Mouse (Mus musculus) adrenal gland, adult 2 months (tissue): Measurements from ENCODE around the gene Kif7. TPM values are rescaled to one million over a fixed set of nuclear protein-coding genes. Genes with fewer than 3 reads are reported as not detected.

ENCODE experiments used
- DNase-seq: peaks from one replicate; pipeline ENCODE4 v3.0.0; 2021
- long read RNA-seq: library from polyadenylated mRNA; stranded (forward); transcript quantifications from one replicate; pipeline ENCODE4 v2.0.0, GENCODE M21; 2021
- polyA plus RNA-seq: library from polyadenylated mRNA; depleted of rRNA; stranded (reverse); fragments of >200 nt; gene quantifications from 2 replicates; pipeline ENCODE4 v1.2.3, GENCODE M21; 2012; rRNA removed
- total RNA-seq, 2 experiments: library from RNA; stranded (reverse); gene quantifications; 2 replicates each; pipeline ENCODE4 v1.2.3; 2021

The Kif7 gene
- total RNA-seq (1 to 10 TPM; 1.8 to 4.2 TPM), polyA plus RNA-seq (2.9 and 4.7 TPM in 2 replicates)
- long read RNA-seq, full-length matches to known transcripts: 5 of 10 reads
- long read RNA-seq, partial matches to known transcripts: 3 of 10 reads
- long read RNA-seq, other reads (novel, unspliced or antisense): 2 of 10 reads

- peak; percentile 92 for DNase-seq
These were observed at the start of gene Kif7 for GRCm38 (mm10) chr7:79715187-79715981. Gene Kif7, minus strand, starts transcription at chr7:79715720.

GRCm38 (mm10) chr7:79762106-79762505 is 46.6 kb upstream of the Kif7 start:
- no peak for DNase-seq

GRCm38 (mm10) chr7:79761124-79761876 is 45.8 kb upstream of the Kif7 start:
- peak; percentile 37 for DNase-seq

- DNase-seq: no peak
These were observed 44.2 kb upstream of the Kif7 start for GRCm38 (mm10) chr7:79759766-79760165.

- DNase-seq: peak; percentile 80
These were observed 42.7 kb upstream of the Kif7 start for GRCm38 (mm10) chr7:79758176-79758575.

- DNase-seq: peak; percentile 39
These were observed 40.8 kb upstream of the Kif7 start for GRCm38 (mm10) chr7:79756334-79756733.

GRCm38 (mm10) chr7:79749511-79749910 is 34.0 kb upstream of the Kif7 start:
- DNase-seq: no peak

GRCm38 (mm10) chr7:79747659-79748058 is 32.1 kb upstream of the Kif7 start:
- no peak for DNase-seq

- no peak for DNase-seq
These were observed 29.1 kb upstream of the Kif7 start for GRCm38 (mm10) chr7:79744585-79744984.

GRCm38 (mm10) chr7:79744051-79744450 is 28.5 kb upstream of the Kif7 start:
- DNase-seq: no peak

- DNase-seq: peak; percentile 92
These were observed 27.4 kb upstream of the Kif7 start, which contains the start of the genes Pex11a and Wdr93 for GRCm38 (mm10) chr7:79742659-79743536. Gene Pex11a, minus strand, starts transcription at chr7:79743131. Gene Wdr93, plus strand, starts transcription at chr7:79743163.

- DNase-seq: no peak
These were observed 26.7 kb upstream of the Kif7 start for GRCm38 (mm10) chr7:79742277-79742658.

- DNase-seq: no peak
These were observed 24.8 kb upstream of the Kif7 start for GRCm38 (mm10) chr7:79740279-79740678.

- no peak for DNase-seq
These were observed 23.4 kb upstream of the Kif7 start for GRCm38 (mm10) chr7:79738913-79739312.

GRCm38 (mm10) chr7:79736511-79736910 is 21.0 kb upstream of the Kif7 start:
- no peak for DNase-seq

GRCm38 (mm10) chr7:79734563-79734962 is 19.0 kb upstream of the Kif7 start:
- DNase-seq: peak; percentile 91

GRCm38 (mm10) chr7:79732622-79733021 is 17.1 kb upstream of the Kif7 start, which contains the start of gene Plin1:
Gene Plin1, minus strand, starts transcription at chr7:79732903.
- peak; percentile 69 for DNase-seq

GRCm38 (mm10) chr7:79731438-79731837 is 15.9 kb upstream of the Kif7 start:
- peak; percentile 81 for DNase-seq

- DNase-seq: peak; percentile 57
These were observed 14.3 kb upstream of the Kif7 start for GRCm38 (mm10) chr7:79729743-79730370.

- peak; percentile 78 for DNase-seq
These were observed 13.6 kb upstream of the Kif7 start for GRCm38 (mm10) chr7:79729169-79729568.

- DNase-seq: peak; percentile 80
These were observed 12.7 kb upstream of the Kif7 start for GRCm38 (mm10) chr7:79728219-79728618.
